Mouse (Mus musculus) gastrocnemius, postnatal 10 days (tissue): Measurements from ENCODE around the gene Bcap31. TPM values are rescaled to one million over a fixed set of nuclear protein-coding genes. Genes with fewer than 3 reads are reported as not detected.
"Not testable (repeated sequence)": the region's sequence is repeated elsewhere in the genome, so short reads cannot be mapped to it uniquely, and the experiment has no call there.

Experiments
- DNase-seq: peaks from one replicate; pipeline ENCODE4 v3.0.0; 2021; ENCODE audit warnings: mixed read lengths
- long read RNA-seq, 2 experiments: library from polyadenylated mRNA; stranded (forward); transcript quantifications; one replicate each; pipeline ENCODE4 v2.0.0; 2021
- total RNA-seq, 2 experiments: library from RNA; stranded (reverse); gene quantifications; 2 replicates each; pipeline ENCODE4 v1.2.3; 2021

The Bcap31 gene
- 10 to 100 TPM; 75.2 to 80.4 TPM for total RNA-seq
- long read RNA-seq, experiment 1, transcript Bcap31-201 (8 exons, 1,219 nt), result major isoform, 74 of 85 reads
- long read RNA-seq, experiment 1, partial matches to known transcripts, result 5 of 85 reads
- long read RNA-seq, experiment 1, other reads (novel, unspliced or antisense), result 6 of 85 reads
- long read RNA-seq, experiment 2, transcript Bcap31-201 (8 exons, 1,219 nt), result major isoform, 64 of 74 reads
- long read RNA-seq, experiment 2, partial matches to known transcripts, result 2 of 74 reads
- long read RNA-seq, experiment 2, other reads (novel, unspliced or antisense), result 8 of 74 reads

DNA sequence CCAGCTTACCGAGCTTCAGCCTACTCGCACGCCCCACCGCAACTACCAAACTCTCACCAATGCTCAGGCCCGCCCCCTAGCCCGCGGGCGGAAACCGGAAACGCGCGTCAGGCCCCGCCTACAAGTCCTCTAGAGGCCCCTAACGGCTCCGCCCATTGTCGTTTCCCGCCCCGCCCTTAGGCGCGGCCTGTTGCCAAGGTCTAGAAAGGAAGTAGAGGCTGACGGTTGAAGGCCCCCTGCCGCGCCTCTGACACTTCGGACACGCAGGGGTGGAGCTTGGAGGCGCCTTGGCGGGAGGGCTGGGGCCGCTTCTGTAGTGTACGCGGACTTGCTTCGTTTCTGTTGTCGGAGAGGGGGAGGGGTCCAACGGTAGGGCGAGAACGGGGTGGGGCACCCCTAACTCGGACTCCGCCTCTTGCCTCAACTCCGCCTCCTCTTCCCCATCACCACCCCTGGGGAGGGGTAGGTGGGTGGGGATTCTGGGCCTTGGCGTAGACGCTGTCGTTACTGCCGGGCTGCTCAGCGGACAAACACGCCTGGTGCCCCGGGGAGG, at the start of gene Bcap31, which contains the start of gene Abcd1:
Bcap31 (minus strand) TSS at position 67 of the 553 bp plus-strand sequence.
Abcd1 (plus strand) TSS at position 489 of the 553 bp plus-strand sequence.
- DNase-seq, result peak; percentile 90

DNA sequence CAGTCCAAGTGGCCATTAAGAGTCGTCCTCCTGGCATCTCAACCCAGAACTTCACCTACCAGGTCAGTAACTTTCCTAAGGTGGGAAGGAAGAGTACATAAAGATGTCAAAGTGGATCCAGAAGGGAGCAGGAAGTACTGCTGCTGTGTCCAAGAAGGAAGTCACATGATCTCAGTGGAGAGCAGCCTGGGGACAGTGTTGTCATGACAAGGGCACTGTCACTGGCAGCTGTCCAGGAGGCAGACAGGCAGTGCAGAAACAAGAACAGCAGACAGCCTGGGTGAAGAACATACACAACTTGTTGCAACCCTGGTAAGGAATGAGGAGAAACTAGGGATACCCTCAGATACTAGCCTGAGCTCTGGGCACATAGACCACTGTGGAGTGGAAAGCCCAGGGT, 49.3 kb upstream of the Bcap31 start:
- peak; percentile 47 for DNase-seq

GRCm38 (mm10) chrX:73758611-73759290, 42.8 kb upstream of the Bcap31 start:
- DNase-seq, result peak; percentile 18

DNA sequence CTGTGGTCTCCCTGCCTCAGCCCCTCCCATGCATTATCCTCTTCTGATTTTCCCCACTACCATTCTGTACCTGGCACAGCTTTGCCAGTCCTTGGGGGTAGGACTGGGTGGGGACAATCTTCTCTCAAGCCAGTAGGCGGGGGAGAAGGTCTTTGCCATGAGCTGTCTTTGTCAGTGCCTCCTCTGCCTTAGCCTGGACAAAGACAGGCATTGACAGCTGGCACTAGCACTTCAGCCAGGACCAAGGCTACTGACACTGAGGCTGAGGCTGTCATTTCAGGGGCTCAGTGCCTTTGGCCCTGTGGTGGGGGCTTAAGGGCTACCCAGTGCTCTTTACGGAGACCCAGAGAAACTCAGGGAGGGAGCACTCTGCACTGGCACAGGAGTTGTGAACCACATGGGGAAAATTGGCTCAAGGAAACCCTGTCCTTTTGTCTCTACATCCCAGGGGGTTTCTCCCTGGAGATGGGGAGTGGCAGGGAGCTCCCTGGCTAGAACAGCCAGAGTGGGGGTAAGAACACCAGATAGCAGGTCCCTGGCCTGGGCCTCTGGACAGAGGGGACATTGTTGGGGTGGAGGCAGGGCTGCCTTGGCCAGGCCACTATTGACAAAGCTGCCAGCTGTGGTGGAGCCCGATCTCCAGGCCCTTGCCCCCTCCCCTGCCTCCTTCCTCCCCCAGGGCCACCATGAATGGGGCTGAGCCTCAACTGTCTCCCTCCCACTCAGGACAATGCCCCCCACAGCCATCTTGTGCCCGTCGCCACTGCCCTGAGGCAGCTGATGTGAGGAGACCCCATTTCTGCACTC, 40.6 kb upstream of the Bcap31 start, which contains the start of gene Plxnb3:
Plxnb3 (plus strand) TSS at position 757 of the 807 bp plus-strand sequence.
- no peak for DNase-seq

DNA sequence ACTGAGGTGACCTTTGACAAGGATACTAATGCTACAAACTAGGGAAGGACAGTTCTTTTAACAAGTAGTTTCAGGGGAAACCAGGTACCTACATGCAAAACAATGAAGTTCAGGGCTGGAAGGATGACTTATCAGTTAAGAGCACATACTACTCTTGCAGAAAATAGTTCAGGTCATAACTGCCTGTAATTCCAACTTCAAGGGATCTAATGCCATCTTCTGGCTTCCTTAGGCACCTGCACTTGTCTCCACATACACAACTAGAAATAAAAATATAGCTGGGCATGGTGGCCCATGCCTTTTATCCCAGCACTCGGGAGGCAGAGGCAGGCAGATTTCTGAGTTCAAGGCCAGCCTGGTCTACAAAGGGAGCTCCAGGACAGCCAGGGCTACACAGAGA, 33.0 kb upstream of the Bcap31 start:
- no peak for DNase-seq

DNA sequence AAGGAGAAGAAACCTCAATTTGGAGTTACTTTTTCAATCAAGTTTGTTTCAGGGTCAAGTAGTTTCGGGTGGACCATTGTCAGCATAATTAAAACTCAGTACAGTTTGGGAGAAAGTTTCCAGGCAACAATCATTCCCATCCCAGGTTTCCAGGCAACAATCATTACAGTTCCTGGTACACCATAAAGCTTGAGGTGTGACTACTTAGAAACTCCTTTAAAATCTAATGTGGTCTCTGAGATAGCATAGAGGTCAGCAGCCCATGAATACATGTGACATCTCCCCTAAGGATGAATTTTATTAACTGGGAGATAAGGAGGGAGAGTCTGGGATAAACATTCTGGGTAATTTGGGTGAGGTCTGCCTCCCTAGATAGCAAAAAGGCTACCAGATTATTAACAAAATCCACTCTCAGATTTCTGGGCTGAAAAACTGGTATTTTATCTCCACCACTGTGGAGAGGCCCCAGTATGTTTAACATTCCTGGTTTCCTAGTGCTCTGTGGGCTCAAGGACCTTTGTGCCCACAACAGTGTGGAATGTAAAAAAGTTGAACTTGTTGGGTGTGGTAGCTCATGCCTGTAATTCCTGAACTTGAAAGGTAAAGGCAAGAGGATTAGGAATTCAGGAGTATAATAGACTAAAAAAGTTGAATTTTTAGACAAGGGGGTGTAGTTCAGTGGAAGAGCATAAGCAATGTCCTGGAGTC, 29.0 kb upstream of the Bcap31 start:
- DNase-seq, result no peak

GRCm38 (mm10) chrX:73739841-73740240, 23.9 kb upstream of the Bcap31 start:
- DNase-seq, result not testable (repeated sequence)

DNA sequence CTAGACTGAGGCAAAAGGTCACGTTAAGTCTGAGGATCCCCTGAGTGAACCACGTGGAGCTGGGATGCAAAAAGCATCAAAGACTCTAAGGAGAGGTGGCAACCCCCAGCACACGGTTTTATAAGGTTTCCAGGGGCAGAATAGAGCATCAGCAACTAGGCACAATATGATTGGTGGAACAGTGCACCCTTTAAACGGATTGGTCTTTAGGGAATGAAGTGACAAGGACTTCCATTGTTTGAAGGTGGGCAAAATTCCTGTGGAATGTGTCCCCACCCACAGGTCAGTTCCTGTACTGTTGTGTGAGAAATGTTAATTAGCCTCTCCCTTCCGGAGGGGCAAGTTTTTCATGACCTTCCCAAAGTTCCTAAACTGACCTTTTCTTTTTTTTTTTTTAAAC, 23.2 kb upstream of the Bcap31 start:
- no peak for DNase-seq

DNA sequence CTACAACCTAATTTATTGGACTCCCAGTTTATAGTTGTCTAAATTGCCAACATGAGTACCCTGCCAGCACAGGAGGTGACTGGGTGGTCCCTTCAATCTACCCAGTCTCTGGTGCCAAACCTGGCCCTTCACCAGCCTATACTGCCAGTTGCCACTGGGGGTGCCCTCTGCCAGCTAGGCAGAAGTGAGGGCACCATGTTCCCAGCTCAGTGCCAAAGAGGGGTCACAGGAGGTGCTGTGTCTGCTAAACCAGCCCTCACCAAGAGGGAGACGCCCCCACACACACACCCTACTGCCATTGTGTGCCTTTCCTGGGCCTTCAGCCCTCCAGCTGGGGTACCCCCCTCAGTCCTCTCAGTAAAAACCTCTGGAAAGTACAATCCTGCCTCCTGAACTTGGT, 22.2 kb upstream of the Bcap31 start:
- DNase-seq, result no peak

DNA sequence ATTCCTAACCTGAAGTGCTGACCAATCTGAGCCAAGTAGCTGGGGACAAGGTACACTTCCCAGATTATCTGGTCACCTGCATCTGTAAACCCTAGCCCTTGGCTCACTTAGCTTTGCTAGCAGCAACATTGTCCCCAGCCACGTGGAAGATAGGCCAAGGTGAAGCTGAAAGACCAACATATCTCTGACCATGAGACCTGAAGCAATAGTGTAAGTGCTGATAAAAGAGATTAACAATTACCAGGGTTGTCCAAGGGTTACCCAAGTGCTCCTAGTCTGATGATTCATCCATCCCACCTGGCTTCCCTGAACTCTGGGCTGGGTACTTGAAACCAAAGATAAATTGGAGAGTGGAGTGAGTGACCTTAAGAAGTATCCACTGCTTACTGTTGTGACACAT, 14.9 kb upstream of the Bcap31 start:
- DNase-seq, result no peak

DNA sequence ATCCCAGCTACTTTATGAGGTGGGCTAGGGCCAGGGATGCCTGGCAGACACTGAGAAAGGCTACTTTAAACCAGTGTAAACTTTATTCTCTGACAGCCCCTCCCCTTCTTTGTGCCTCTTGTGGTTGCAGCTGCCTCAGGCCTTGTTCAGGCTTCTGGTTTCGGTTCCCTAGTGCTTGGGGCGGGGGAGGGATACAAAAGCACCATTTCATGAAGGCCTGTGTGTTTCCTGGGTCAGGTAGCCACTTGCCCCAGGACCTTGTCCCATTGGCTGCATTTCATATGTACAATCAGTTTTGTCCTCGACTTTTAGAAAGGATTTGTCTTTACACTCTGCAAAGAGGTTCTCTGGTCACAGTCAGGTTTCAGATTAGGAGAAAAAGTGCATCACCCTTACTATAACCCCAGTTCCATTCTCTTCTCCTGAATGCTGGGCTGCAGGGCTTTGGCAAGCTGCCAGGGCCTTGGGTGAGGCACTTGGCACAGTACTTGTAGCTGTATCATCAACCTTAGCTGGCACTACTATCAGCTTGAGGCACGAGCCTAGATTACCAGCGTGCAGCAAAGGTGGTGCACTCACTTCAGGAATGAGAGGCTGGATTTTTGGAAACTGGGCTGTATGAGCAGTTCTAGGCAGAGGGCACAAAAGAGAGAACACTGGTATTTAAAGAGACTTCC, 2.8 kb upstream of the Bcap31 start:
- DNase-seq, result peak; percentile 38

DNA sequence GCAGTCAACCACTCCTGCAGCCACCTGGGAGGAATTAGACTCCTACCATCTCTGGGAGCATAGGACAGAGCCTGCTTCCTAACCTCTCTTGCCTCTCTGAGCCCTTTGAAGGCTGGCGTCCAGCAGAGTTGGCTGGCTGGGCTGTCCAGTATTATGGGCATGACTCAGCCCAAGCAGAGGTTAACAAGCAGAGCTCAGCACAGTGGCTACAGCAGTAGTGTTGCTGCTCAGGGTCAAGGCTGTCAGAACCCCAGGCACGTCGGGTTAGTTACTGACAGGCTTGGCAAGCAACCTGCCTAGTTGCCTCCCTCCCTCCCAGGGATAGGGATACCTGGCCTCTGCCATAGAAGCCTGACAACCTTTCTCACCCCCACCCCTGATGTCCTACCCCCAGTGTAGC, 2.3 kb upstream of the Bcap31 start:
- peak; percentile 30 for DNase-seq

DNA sequence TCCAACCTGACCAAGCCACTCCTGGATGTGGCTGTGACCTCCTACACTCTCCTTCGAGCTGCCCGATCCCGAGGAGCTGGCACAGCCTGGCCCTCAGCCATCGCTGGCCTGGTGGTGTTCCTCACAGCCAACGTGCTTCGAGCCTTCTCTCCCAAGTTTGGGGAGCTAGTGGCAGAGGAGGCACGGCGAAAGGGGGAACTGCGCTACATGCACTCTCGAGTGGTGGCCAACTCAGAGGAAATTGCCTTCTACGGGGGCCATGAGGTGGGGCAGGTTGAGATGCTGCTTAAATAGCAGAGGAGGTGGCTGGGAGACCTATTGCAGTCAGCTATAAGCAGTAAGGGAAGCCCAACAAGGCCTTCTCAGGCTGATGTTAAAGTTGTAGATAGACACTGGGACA, 1.7 kb upstream of the Bcap31 start:
- DNase-seq, result peak; percentile 15

- peak; percentile 5 for DNase-seq
Observed at GRCm38 (mm10) chrX:73716709-73717545, 952 bp upstream of the Bcap31 start.

DNA sequence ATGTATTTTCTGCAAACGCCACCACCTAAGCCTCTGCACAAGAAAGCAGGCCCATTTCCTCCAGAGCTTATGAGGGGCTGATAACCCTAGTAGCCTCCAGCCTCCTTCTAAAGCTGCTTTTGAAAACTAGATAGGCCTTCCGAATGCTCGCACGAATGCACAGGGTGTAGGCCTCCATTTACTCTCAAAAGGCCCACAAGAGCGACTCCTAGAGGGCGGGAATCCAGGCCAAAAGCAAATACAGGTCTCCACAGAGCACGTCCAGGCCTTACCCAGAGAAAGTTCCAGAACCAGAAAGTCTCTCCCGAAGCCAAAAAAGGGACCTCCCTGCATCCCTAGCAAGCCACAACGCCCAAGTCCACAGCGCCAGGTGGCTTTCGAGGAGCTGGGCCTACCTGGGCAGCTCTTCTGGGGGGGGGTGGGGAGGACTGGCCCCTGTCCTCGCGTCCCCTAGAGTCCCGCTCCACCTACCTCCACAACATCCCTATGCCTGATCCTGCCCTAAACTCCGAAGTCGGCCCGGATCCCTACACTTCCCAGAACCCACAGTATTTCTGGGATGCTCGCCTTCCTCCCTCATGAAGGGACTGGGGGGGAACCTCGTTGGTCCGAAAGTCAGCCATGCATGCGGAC, 383 bp downstream of the Bcap31 start:
- DNase-seq, result peak; percentile 21

GRCm38 (mm10) chrX:73700472-73700871, 15.5 kb downstream of the Bcap31 start:
- DNase-seq, result no peak

- peak; percentile 41 for DNase-seq
Observed at GRCm38 (mm10) chrX:73690917-73691629, 24.9 kb downstream of the Bcap31 start.

DNA sequence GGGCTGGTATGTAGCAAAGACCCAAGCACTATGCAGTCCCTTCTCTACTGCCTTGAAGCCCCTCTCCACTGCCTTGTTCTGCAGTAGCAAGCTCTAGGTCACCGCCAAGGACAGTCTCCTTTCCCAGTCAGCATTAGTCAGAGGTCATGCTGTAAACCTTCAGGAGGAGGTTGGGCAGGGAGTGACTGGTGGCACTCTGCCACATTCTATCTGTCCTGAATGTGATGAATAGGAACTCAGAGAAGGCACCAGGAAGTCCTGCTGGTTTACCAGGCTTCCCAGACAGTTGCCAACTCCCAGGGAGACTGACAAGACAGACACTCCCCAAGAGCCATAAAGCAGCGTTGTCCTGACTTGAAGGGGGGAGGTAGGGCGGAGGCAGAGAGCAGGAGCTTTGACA, 30.3 kb downstream of the Bcap31 start:
- DNase-seq, result no peak

GRCm38 (mm10) chrX:73684978-73685377, 31.0 kb downstream of the Bcap31 start:
- no peak for DNase-seq
